Mouse (Mus musculus) ES-E14 (cell line): ENCODE measurements at regions not wholly inside any gene's neighbourhood (a gene's known extent, or its start where the extent isn't known, plus 50 kb on each side); places are given as distances from the start of the nearest gene placed in this dataset.

Experiments
- MAFK ChIP-seq: IDR thresholded peaks from 2 replicates; pipeline ENCODE4 v1.6.1; 2014; ENCODE audit warnings: mild to moderate bottlenecking, low read depth, low read length, inconsistent platforms; ENCODE audit not compliant: insufficient read depth
- ZC3H11A ChIP-seq: IDR thresholded peaks from 2 replicates; pipeline ENCODE4 v1.6.1; 2012; ENCODE audit warnings: low read depth, mild to moderate bottlenecking, inconsistent platforms, low read length, borderline replicate concordance
- ZNF384 ChIP-seq: IDR thresholded peaks from 2 replicates; pipeline ENCODE4 v1.6.1; 2012; ENCODE audit warnings: low read depth, low read length, inconsistent platforms

GRCm38 (mm10) chr9:84359879-84360278, 434.9 kb downstream of the Bckdhb start:
- TF ChIP-seq ZC3H11A (no peak), MAFK (no peak), ZNF384 (no peak)
